Mouse (Mus musculus) thymus, adult 2 months (tissue): ENCODE results near the gene Chrdl2.

Experiments used
- CTCF ChIP-seq: fragments of 200-500 bp; IDR thresholded peaks from 2 replicates; pipeline ENCODE4 v1.5.1; 2012; ENCODE audit warnings: mild to moderate bottlenecking, control low read depth, low read length, moderate library complexity, borderline replicate concordance; ENCODE audit not compliant: control insufficient read depth, poor library complexity, insufficient read depth; ENCODE audit errors: extremely low read depth
- POLR2A ChIP-seq: fragments of 200-500 bp; IDR thresholded peaks from 2 replicates; pipeline ENCODE4 v1.6.1; 2012; ENCODE audit warnings: mild to moderate bottlenecking, low read length, control low read depth, moderate library complexity; ENCODE audit not compliant: control insufficient read depth, poor library complexity, insufficient read depth; ENCODE audit errors: extremely low read depth

- TF ChIP-seq CTCF, result no peak
- no peak for TF ChIP-seq POLR2A
Observed at GRCm38 (mm10) chr7:100076296-100076695, 70.3 kb downstream of the Chrdl2 start.
